Mouse (Mus musculus) forebrain, embryonic 16.5 days (tissue): ENCODE measurements around the gene Ttc28. TPM values are rescaled to one million over a fixed set of nuclear protein-coding genes. Genes with fewer than 3 reads are reported as not detected.
A peak's percentile ranks its signal among the peaks of the same experiment; 100 is the strongest.
"Not testable (repeated sequence)": the region's sequence is repeated elsewhere in the genome, so short reads cannot be mapped to it uniquely, and the experiment has no call there.

ENCODE experiments used
- ATAC-seq: fragments of 200-750 bp; cut with Nextera tagmentation; 2 replicates; pipeline ENCODE4 v1.8.0; 2017; ENCODE audit warnings: mild to moderate bottlenecking, moderate library complexity
- H3K27ac ChIP-seq: fragments of 300-500 bp; sonication (generic); 2 replicates; pipeline ENCODE4 v1.5.1; 2014; ENCODE audit warnings: low read length, control low read depth
- H3K27me3 ChIP-seq: fragments of 300-500 bp; sonication (generic); replicated peaks from 2 replicates; pipeline ENCODE4 v1.6.1; 2014; ENCODE audit warnings: low read length; ENCODE audit not compliant: control insufficient read depth, insufficient read depth
- H3K36me3 ChIP-seq: fragments of 300-500 bp; sonication (generic); 2 replicates; pipeline ENCODE4 v1.6.1; 2014; ENCODE audit not compliant: control insufficient read depth, insufficient read depth
- H3K4me1 ChIP-seq: fragments of 300-500 bp; sonication (generic); replicated peaks from 2 replicates; pipeline ENCODE4 v1.6.1; 2014; ENCODE audit warnings: low read length; ENCODE audit not compliant: control insufficient read depth, insufficient read depth
- H3K4me2 ChIP-seq: fragments of 300-500 bp; sonication (generic); 2 replicates; pipeline ENCODE4 v1.6.1; 2014; ENCODE audit warnings: mild to moderate bottlenecking, low read length, control low read depth
- H3K4me3 ChIP-seq: fragments of 300-500 bp; sonication (generic); replicated peaks from 2 replicates; pipeline ENCODE4 v1.5.1; 2014; ENCODE audit warnings: mild to moderate bottlenecking, low read length, control low read depth
- H3K9ac ChIP-seq: fragments of 300-500 bp; sonication (generic); replicated peaks from 2 replicates; pipeline ENCODE4 v1.6.1; 2014; ENCODE audit warnings: low read depth, low read length, control low read depth
- H3K9me3 ChIP-seq: fragments of 300-500 bp; sonication (generic); 2 replicates; pipeline ENCODE4 v1.6.1; 2016; ENCODE audit warnings: low read length; ENCODE audit not compliant: control insufficient read depth
- WGBS: fragments of 180-500 bp; shearing (Covaris S2); extraction: QIAGEN DNeasy Blood & Tissue Kit; methylation state at CpG from one replicate; pipeline ENCODE4 v1.1.7; 2014; 5-methylcytosine and 5-hydroxymethylcytosine counted together
- polyA plus RNA-seq: library from polyadenylated mRNA; unstranded; fragments of >200 nt; fragmentation: Nextera tagmentation; extraction: Ambion mirVana; gene quantifications from 2 replicates; pipeline ENCODE4 v1.2.1, GENCODE M21; 2015

The Ttc28 gene
- polyA plus RNA-seq = 40.5 and 47.3 TPM in 2 replicates

- peak; percentile 93 for ATAC-seq
- no peaks in the 10 kb centered on the region for H3K27me3 ChIP-seq
- peak within 1 kb of the TSS; percentile 79 for H3K27ac ChIP-seq
- no peaks in the 10 kb centered on the region for H3K9me3 ChIP-seq
- H3K4me1 ChIP-seq = peaks cover 12% of the 10 kb centered on the region
- WGBS = 0% methylated on average over 66 of the region's 101 CpGs
- H3K4me3 ChIP-seq = peak within 1 kb of the TSS; percentile 88
- H3K36me3 ChIP-seq = peaks cover 2% of the 10 kb centered on the region; the same call in 1 of the 2 replicates
- peak within 1 kb of the TSS; percentile 94 for H3K9ac ChIP-seq
- peak within 1 kb of the TSS; percentile 79 for H3K4me2 ChIP-seq
These were observed at the start of gene Ttc28 for GRCm38 (mm10) chr5:110879584-110880374. Ttc28 (plus strand) TSS chr5:110879803.

- no peak overlapping the region for H3K4me2 ChIP-seq
- no peak overlapping the region for H3K9ac ChIP-seq
- no peaks in the 10 kb centered on the region for H3K4me1 ChIP-seq
- no peaks in the 10 kb centered on the region for H3K36me3 ChIP-seq
- no peak for ATAC-seq
- WGBS = 95% methylated on average over 5 of the region's 5 CpGs
- no peak overlapping the region for H3K4me3 ChIP-seq
- H3K27ac ChIP-seq = no peak overlapping the region
- H3K9me3 ChIP-seq = no peaks in the 10 kb centered on the region
- H3K27me3 ChIP-seq = no peaks in the 10 kb centered on the region
These were observed 48.4 kb upstream of the Ttc28 start for GRCm38 (mm10) chr5:110831036-110831720.

- ATAC-seq = no peak
- Histone ChIP-seq H3K4me3 (no peak overlapping the region), H3K27ac (no peak overlapping the region), H3K4me1 (peaks cover 12% of the 10 kb centered on the region), H3K36me3 (no peaks in the 10 kb centered on the region), H3K9ac (no peak overlapping the region), H3K27me3 (no peaks in the 10 kb centered on the region), H3K9me3 (no peaks in the 10 kb centered on the region), H3K4me2 (no peak overlapping the region)
- WGBS = 29% methylated on average over 3 of the region's 3 CpGs
These were observed 43.6 kb upstream of the Ttc28 start for GRCm38 (mm10) chr5:110835959-110836358.

DNA sequence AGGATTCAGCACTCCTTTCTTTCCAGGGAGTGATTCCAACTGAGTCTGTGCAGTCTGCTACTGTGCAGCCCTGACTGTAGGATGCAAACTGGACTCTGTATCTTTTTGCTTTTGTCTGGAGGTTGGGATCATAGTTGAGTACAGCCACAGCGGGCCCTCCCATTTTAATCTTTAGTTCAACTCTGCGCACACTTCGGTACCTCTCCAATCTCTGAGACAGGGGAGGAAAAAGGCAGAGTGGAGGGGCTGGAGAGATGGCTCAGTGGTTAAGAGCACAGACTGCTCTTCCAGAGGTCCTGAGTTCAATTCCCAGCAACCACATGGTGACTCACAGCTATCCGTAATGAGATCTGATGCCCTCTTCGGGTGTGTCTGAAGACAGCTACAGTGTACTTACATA lies 41.6 kb upstream of the Ttc28 start:
- ATAC-seq, H3K27ac ChIP-seq, H3K4me2 ChIP-seq, H3K27me3 ChIP-seq, H3K9me3 ChIP-seq, H3K4me3 ChIP-seq, H3K36me3 ChIP-seq, H3K9ac ChIP-seq: not testable (repeated sequence)
- 88% methylated on average over 5 of the region's 5 CpGs for WGBS
- H3K4me1 ChIP-seq = peaks cover 12% of the 10 kb centered on the region

- peak overlapping the region; percentile 71 for H3K9ac ChIP-seq
- peak overlapping the region; percentile 60 for H3K27ac ChIP-seq
- no peaks in the 10 kb centered on the region for H3K27me3 ChIP-seq
- 9% methylated on average over 28 of the region's 28 CpGs for WGBS
- peak overlapping the region; percentile 83 for H3K4me3 ChIP-seq
- H3K9me3 ChIP-seq = no peaks in the 10 kb centered on the region
- H3K4me2 ChIP-seq = peak overlapping the region; percentile 71
- H3K36me3 ChIP-seq = no peaks in the 10 kb centered on the region
- ATAC-seq = peak; percentile 76
- peaks cover 12% of the 10 kb centered on the region for H3K4me1 ChIP-seq
These were observed 40.4 kb upstream of the Ttc28 start for GRCm38 (mm10) chr5:110839038-110839677.

DNA sequence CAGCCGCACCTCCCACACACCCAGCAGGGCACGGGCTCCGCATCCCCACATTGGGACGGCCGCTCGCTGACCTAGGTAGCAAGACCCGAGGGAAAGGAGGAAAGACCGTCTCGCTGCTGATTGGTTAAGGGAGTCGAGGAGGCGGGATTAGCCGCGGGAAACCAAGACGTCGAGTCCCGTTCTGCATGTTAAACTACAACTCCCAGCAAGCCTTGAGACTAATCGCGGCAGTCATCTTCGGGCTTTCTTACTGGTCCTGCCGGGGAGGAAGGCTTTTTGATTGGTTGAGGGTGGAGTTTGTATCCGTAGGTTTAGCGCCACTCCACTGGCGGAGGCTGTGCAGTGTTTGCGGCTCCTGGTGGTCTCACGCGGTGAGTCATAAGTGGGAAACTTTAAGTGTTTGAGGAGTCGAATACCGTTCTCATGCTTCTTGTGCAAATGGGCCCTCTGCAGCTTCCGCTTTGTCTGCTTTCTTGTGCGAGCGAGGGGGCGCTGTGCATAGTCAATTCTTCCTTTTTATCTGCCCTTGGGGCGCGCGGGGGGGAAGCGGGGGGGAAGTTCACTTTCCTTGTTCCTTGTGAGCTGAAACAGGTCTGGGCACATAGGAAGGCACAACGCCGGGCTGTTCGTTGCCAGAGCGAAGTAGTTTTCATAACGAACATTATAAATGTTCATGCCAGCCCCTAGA lies 39.8 kb upstream of the Ttc28 start, which contains the start of the genes Hscb and Chek2:
TSS of gene Hscb (minus strand) at position 100 of the 688 bp plus-strand sequence.
TSS of gene Chek2 (plus strand) at position 302 of the 688 bp plus-strand sequence.
- no peaks in the 10 kb centered on the region for H3K36me3 ChIP-seq
- H3K4me3 ChIP-seq = peak within 1 kb of the TSS; percentile 83
- H3K27me3 ChIP-seq = no peaks in the 10 kb centered on the region
- peak within 1 kb of the TSS; percentile 83 for H3K4me2 ChIP-seq
- peaks cover 12% of the 10 kb centered on the region for H3K4me1 ChIP-seq
- H3K27ac ChIP-seq = peak within 1 kb of the TSS; percentile 60
- under 1% methylated on average over 41 of the region's 41 CpGs for WGBS
- peak; percentile 99 for ATAC-seq
- no peaks in the 10 kb centered on the region for H3K9me3 ChIP-seq
- peak within 1 kb of the TSS; percentile 71 for H3K9ac ChIP-seq

GRCm38 (mm10) chr5:110840465-110840864 lies 39.1 kb upstream of the Ttc28 start:
- no peaks in the 10 kb centered on the region for H3K27me3 ChIP-seq
- no peaks in the 10 kb centered on the region for H3K9me3 ChIP-seq
- ATAC-seq = no peak
- 4% methylated on average over 4 of the region's 4 CpGs for WGBS
- no peaks in the 10 kb centered on the region for H3K36me3 ChIP-seq
- peaks cover 12% of the 10 kb centered on the region for H3K4me1 ChIP-seq
- H3K9ac ChIP-seq = peak overlapping the region; percentile 51
- H3K27ac ChIP-seq = peak overlapping the region; percentile 31; the same call in 1 of the 2 replicates
- peak overlapping the region; percentile 83 for H3K4me3 ChIP-seq
- peak overlapping the region; percentile 83 for H3K4me2 ChIP-seq

DNA sequence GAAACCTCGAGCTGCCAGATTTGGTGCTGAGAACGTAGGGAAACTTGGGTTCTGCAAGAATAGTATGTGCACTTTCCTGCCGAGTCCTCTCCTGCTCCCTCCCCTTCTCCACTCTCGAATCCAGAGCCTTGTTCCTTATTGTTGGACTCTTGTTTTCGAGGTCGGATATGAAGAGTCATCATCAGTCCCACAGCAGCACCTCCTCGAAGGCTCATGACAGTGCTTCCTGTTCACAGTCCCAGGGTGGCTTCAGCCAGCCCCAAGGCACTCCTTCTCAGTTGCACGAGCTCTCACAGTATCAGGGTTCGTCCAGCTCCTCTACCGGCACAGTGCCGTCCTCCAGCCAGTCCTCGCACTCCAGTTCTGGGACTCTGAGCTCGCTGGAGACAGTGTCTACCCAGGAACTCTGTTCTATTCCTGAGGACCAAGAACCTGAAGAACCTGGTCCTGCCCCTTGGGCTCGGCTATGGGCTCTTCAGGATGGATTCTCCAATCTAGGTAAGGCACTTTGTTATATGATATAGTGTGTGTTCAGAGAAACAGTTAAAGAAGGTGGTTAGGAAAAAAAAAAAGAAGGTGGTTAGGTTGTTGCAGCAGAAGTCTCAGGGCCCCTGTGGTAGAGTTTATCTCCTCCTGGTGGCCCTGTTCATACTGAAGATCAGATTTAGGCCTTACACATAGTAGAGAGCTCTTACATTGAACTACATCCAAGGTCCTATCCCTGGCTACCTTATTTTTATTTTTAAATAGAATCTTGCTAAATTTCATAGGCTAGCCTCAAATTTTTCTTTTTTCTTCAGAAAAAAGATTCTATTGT lies 38.3 kb upstream of the Ttc28 start:
- Histone ChIP-seq H3K27me3 (no peaks in the 10 kb centered on the region), H3K9me3 (no peaks in the 10 kb centered on the region), H3K27ac (no peak overlapping the region), H3K4me3 (no peak overlapping the region), H3K4me1 (peaks cover 12% of the 10 kb centered on the region), H3K9ac (no peak overlapping the region), H3K36me3 (no peaks in the 10 kb centered on the region), H3K4me2 (no peak overlapping the region)
- WGBS = 91% methylated on average over 14 of the region's 14 CpGs
- ATAC-seq = no peak
